Mouse (Mus musculus) stomach, embryonic 14.5 days (tissue): Measurements from ENCODE around the gene Ppp1r21. TPM values are rescaled to one million over a fixed set of nuclear protein-coding genes. Genes with fewer than 3 reads are reported as not detected.

Source experiments
- ATAC-seq: fragments of 200-750 bp; cut with Nextera tagmentation; 2 replicates; pipeline ENCODE4 v1.8.0; 2017; ENCODE audit warnings: low read depth, moderate TSS enrichment; ENCODE audit not compliant: insufficient number of reproducible peaks, insufficient read depth, low FRiP score
- H3K27ac ChIP-seq: fragments of 300-500 bp; sonication (generic); 2 replicates; pipeline ENCODE4 v1.5.1; 2014; ENCODE audit warnings: mild to moderate bottlenecking, low read length, moderate library complexity, mixed read lengths
- H3K27me3 ChIP-seq: fragments of 300-500 bp; sonication (generic); 2 replicates; pipeline ENCODE4 v1.6.1; 2014; ENCODE audit warnings: low read length, control low read depth, mixed read lengths; ENCODE audit not compliant: control insufficient read depth, insufficient read depth
- H3K36me3 ChIP-seq: fragments of 300-500 bp; sonication (generic); 2 replicates; pipeline ENCODE4 v1.6.1; 2014; ENCODE audit warnings: mild to moderate bottlenecking, control low read depth, low read length, moderate library complexity, mixed read lengths; ENCODE audit not compliant: control insufficient read depth, insufficient read depth
- H3K4me1 ChIP-seq: fragments of 300-500 bp; sonication (generic); 2 replicates; pipeline ENCODE4 v1.6.1; 2014; ENCODE audit warnings: low read length, control low read depth, mixed read lengths; ENCODE audit not compliant: control insufficient read depth, insufficient read depth
- H3K4me2 ChIP-seq: fragments of 300-500 bp; sonication (generic); replicated peaks from 2 replicates; pipeline ENCODE4 v1.6.1; 2014; ENCODE audit warnings: low read depth, low read length, control low read depth
- H3K4me3 ChIP-seq: fragments of 300-500 bp; sonication (generic); 2 replicates; pipeline ENCODE4 v1.5.1; 2014; ENCODE audit warnings: low read depth, low read length, control low read depth
- H3K9ac ChIP-seq: fragments of 300-500 bp; sonication (generic); replicated peaks from 2 replicates; pipeline ENCODE4 v1.6.1; 2014; ENCODE audit warnings: low read depth, mild to moderate bottlenecking, control low read depth, low read length, moderate library complexity, mixed read lengths
- H3K9me3 ChIP-seq: fragments of 300-500 bp; sonication (generic); 2 replicates; pipeline ENCODE4 v1.6.1; 2016; ENCODE audit warnings: low read depth, low read length, control low read depth; ENCODE audit not compliant: control insufficient read depth
- WGBS: fragments of 180-500 bp; shearing (Covaris S2); extraction: QIAGEN DNeasy Blood & Tissue Kit; methylation state at CpG from one replicate; pipeline ENCODE4 v1.1.7; 2014; 5-methylcytosine and 5-hydroxymethylcytosine counted together
- polyA plus RNA-seq: library from polyadenylated mRNA; unstranded; fragments of >200 nt; fragmentation: Nextera tagmentation; extraction: Ambion mirVana; gene quantifications from 2 replicates; pipeline ENCODE4 v1.2.1, GENCODE M21; 2014

Ppp1r21 gene
- 26.9 and 30.3 TPM in 2 replicates for polyA plus RNA-seq

DNA sequence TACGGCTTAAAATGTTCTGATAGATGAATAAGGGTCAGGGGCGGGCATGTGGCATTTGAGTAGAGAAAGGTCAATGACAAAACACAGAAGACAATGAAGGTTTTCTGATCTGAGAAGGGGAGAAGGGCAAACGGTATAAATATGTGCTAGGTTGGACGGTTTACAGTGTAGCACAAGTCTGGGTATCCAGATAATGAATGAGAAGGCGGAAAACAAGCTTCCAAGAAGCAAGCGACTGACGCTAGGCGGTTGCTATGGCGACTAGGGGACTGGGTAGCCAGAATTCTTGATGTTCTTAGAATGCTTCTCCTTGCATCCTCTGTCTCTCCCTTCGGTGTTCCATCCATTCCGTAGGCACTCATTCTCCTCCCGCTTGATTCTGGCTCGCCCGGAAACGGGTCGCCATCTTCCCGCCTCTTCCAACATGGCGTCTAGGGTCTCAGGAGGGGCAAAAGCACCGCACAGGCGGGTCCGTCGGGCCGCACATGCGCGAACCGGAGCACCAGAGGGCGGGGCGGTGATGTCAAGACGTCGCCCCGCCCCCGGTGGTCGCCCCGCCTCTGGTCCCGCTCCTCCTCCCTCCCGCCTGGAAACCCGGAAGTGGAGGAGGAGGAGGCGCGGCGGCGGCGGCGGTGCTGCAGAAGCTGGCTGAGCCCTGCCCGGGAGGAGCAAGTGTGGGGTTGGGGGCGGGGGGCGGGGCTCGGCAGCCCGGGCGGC lies at the start of gene Ppp1r21:
Ppp1r21 (plus strand) TSS at position 600 of the 717 bp plus-strand sequence.
- no peaks in the 10 kb centered on the region for H3K9me3 ChIP-seq
- peak within 1 kb of the TSS; percentile 79 for H3K4me2 ChIP-seq
- ATAC-seq: peak; percentile 95
- H3K9ac ChIP-seq: peak within 1 kb of the TSS; percentile 55
- 0 out of 2 replicates have a peak, but pooled peaks cover 3% of the 10 kb centered on the region for H3K4me1 ChIP-seq
- WGBS: 6% methylated on average over 47 of the region's 49 CpGs
- no peaks in the 10 kb centered on the region for H3K36me3 ChIP-seq
- no peaks in the 10 kb centered on the region for H3K27me3 ChIP-seq
- H3K4me3 ChIP-seq: peak within 1 kb of the TSS; percentile 68
- H3K27ac ChIP-seq: peak within 1 kb of the TSS; percentile 63; the same call in 1 of the 2 replicates

DNA sequence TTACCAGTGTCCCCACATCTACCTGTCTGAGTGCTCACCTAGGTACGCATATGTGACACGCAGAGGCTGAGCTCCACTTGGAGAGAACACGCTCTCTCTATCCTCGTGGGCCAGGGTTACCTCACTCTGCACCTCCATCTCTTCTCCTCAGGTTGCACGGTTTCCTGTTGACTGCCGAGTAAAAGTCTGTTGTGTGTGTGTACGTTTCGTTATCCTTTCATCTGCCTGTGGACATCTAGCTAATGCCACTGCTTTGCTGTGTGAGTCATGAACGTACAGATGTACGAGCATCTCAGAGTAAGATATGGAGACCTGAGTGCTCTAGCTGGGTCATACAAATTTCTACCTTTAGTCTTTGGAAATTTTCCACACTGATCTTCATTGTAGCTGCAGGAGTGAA lies 49.5 kb upstream of the Ppp1r21 start:
- H3K9ac ChIP-seq: no peak overlapping the region
- H3K27ac ChIP-seq: no peak overlapping the region
- no peak for ATAC-seq
- WGBS: 84% methylated on average over 10 of the region's 10 CpGs
- H3K4me1 ChIP-seq: no peaks in the 10 kb centered on the region
- no peak overlapping the region for H3K4me2 ChIP-seq
- H3K4me3 ChIP-seq: no peak overlapping the region
- H3K27me3 ChIP-seq: no peaks in the 10 kb centered on the region
- no peaks in the 10 kb centered on the region for H3K9me3 ChIP-seq
- H3K36me3 ChIP-seq: peaks cover 7% of the 10 kb centered on the region; the same call in 1 of the 2 replicates

DNA sequence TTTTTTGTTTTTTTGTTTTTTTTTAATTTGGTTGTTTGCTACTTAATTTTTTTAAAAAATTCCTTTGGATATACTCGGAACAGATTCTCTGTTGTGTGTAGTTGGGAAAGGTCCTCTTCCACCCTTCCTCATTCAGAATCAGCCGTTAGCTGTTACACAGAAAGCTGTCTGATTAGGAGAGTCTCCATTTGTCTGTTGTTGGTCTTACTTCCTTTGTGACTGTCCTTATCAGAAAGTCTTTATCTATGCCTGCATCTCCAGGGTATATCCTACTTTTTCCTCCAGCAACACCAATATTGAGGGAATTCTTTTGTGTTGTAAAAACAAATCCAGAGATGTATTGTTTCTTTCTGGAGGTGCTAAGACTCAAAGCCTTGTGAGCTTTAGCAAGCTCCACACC lies 48.9 kb upstream of the Ppp1r21 start:
- Histone ChIP-seq H3K9ac (no peak overlapping the region), H3K9me3 (no peaks in the 10 kb centered on the region), H3K4me1 (no peaks in the 10 kb centered on the region), H3K4me3 (no peak overlapping the region), H3K27ac (no peak overlapping the region), H3K36me3 (peaks cover 7% of the 10 kb centered on the region; the same call in 1 of the 2 replicates), H3K27me3 (no peaks in the 10 kb centered on the region), H3K4me2 (no peak overlapping the region)
- WGBS: 83% methylated on average over 2 of the region's 2 CpGs
- no peak for ATAC-seq

DNA sequence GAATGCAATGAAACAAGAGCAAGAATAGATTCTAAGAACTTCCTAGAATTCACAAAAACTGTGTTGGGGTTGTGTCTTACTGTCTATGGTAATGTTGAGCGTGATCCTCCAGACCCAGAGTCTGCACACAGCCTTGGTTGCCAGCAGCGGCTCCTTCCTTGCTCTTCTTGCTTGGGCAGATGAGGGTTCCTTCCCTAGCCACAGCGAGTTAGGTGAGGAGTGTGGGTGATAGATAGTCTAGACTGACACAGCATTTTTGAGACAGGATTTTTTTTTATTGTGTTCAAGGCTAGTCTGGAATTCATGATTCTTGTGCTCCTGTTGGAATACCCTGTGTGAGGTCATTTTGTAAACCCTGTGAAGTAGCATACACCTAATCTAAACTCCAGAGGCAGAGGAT lies 48.3 kb upstream of the Ppp1r21 start:
- Histone ChIP-seq H3K27me3 (no peaks in the 10 kb centered on the region), H3K9me3 (no peaks in the 10 kb centered on the region), H3K27ac (no peak overlapping the region), H3K4me1 (no peaks in the 10 kb centered on the region), H3K4me2 (no peak overlapping the region), H3K36me3 (peaks cover 5% of the 10 kb centered on the region; the same call in 1 of the 2 replicates), H3K9ac (no peak overlapping the region), H3K4me3 (no peak overlapping the region)
- no peak for ATAC-seq
- WGBS: 91% methylated on average over 3 of the region's 3 CpGs

DNA sequence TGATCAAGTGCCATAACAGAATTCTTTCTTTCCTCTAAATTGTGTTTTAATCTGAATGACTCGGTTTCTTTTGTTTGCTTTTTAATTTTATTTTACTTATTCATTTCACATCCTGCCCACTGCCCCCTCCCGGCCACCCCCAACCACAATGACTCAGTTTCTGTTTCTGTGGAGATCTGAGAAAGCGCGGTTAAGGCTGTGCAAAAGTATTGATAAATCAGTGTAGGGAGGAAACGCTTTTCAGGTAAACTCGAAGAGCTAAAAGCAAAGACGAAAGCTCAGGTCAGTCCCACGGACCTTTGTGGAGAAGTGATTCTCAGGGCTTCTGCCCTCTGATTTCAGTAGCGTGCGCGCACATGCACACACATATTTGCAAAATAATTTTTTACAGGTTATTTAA lies 45.4 kb upstream of the Ppp1r21 start:
- H3K9ac ChIP-seq: no peak overlapping the region
- H3K27ac ChIP-seq: no peak overlapping the region
- H3K4me2 ChIP-seq: no peak overlapping the region
- H3K36me3 ChIP-seq: no peaks in the 10 kb centered on the region; the same call in 1 of the 2 replicates
- H3K4me1 ChIP-seq: no peaks in the 10 kb centered on the region
- no peaks in the 10 kb centered on the region for H3K27me3 ChIP-seq
- WGBS: 82% methylated on average over 11 of the region's 11 CpGs
- H3K4me3 ChIP-seq: no peak overlapping the region
- no peak for ATAC-seq
- no peaks in the 10 kb centered on the region for H3K9me3 ChIP-seq

DNA sequence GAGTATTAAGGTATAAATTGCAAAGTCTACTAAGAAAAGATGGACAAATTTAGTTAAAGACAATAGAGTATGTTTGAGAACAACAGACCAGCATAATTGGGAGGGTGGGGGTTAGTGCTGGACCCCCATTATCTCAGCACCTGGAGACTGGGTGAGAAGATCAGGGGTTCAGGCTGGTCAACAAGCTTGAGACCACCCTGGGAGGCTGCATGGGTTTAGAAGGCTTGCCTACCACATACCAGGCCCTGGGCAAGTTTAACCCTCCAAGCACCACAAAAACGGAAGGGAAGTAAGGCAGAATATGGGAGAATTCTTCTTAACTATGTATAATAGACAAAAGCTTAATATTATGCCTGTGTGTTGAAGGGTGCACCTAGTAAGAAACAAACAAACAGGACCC lies 45.0 kb upstream of the Ppp1r21 start:
- H3K9ac ChIP-seq: no peak overlapping the region
- no peak overlapping the region for H3K4me2 ChIP-seq

DNA sequence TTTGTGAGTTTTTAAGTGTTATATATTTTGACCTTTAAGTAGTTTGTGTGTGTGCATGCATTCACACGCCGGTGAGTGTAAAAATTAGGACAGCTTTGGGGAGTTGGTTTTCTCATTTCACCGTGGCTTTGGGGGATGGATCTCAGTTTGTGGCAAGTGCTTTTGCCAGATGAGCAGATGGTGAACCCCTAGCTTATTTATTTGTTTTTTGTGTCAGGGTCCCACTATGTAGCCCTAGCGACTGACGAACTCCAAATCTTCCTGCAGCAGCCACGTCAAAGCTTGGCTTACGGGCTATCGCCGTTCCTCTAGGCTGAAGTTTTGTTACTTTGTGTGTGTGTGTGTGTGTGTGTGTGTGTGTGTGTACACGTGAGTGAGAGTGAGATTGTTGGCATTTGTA lies 39.4 kb upstream of the Ppp1r21 start:
- H3K4me2 ChIP-seq: no peak overlapping the region
- H3K4me3 ChIP-seq: no peak overlapping the region
- H3K4me1 ChIP-seq: no peaks in the 10 kb centered on the region
- ATAC-seq: no peak
- no peaks in the 10 kb centered on the region for H3K9me3 ChIP-seq
- WGBS: 91% methylated on average over 10 of the region's 10 CpGs
- H3K27me3 ChIP-seq: no peaks in the 10 kb centered on the region
- no peak overlapping the region for H3K27ac ChIP-seq
- H3K9ac ChIP-seq: no peak overlapping the region
- no peaks in the 10 kb centered on the region; the same call in 1 of the 2 replicates for H3K36me3 ChIP-seq

More for the DNA sequence above, 45.0 kb upstream of the Ppp1r21 start:
- Histone ChIP-seq H3K27ac (no peak overlapping the region), H3K4me3 (no peak overlapping the region), H3K36me3 (no peaks in the 10 kb centered on the region; the same call in 1 of the 2 replicates), H3K27me3 (no peaks in the 10 kb centered on the region), H3K9me3 (no peaks in the 10 kb centered on the region), H3K4me1 (no peaks in the 10 kb centered on the region)
- ATAC-seq: no peak
- WGBS: 84% methylated on average over 1 of the region's 1 CpGs

DNA sequence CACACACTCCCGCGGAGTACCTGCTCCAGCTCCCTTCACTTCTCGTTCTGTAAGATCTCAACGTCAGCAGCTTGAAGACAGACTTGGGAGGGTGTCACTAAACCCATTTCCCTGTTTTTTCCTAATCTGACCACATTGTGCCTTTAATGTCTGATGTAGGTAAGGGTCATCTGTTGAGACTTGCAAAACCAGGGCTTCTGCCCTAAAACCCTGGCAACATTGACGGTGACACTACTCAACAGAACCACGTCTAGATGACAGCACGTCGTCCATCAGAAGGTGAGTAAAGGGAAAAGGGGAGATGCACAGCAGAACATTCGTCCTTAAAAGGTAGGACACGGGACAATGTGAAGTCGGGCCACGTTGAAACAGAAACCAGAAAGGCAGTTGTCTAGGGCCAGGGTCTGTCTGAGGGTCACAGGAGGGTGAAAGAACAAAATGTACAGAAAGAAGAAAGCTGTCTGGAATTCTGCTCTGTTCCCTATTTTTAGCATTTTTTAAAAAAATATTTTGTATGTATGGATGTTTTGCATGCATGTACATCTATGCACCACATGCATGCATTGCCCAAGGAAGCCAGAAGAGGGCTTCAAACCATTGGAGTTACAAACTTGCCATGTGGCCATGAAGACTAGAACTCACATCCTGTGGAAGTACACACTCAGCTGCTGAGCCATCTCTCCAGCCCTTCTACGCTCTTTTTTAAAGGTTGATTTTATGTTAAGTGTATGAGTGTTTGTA lies 38.4 kb upstream of the Ppp1r21 start:
- Histone ChIP-seq H3K4me1 (no peaks in the 10 kb centered on the region), H3K4me3 (no peak overlapping the region)
- WGBS: 95% methylated on average over 13 of the region's 13 CpGs

More for the DNA sequence above, 38.4 kb upstream of the Ppp1r21 start:
- no peaks in the 10 kb centered on the region for H3K9me3 ChIP-seq
- no peak overlapping the region for H3K27ac ChIP-seq
- H3K27me3 ChIP-seq: no peaks in the 10 kb centered on the region
- no peak overlapping the region for H3K9ac ChIP-seq
- no peak for ATAC-seq
- no peak overlapping the region for H3K4me2 ChIP-seq
- no peaks in the 10 kb centered on the region; the same call in 1 of the 2 replicates for H3K36me3 ChIP-seq
